Comparison of ENCODE assay signal across 32 mouse cellular contexts in the genomic region with DNA sequence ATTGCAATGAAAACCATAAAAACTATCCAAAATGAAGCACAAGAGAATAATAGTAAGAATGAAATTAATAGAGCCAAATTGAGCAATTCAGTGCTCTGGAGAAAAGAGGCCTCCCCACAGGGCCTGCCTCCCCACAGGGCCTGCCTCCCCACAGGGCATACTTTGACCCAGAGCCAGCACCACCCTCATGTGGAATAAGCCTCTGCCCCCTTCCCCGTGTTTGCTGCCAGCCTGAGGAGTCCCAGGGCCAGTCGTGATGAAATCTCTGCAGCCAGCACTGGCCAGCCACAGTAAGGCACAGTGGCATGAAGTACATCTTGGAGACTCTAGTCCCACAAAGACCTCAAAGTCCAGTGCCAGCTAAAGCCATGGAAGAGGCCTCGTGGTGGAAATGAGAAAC. TPM values are rescaled to one million over a fixed set of nuclear protein-coding genes. Genes with fewer than 3 reads are reported as not detected.
DNase-seq lines count a peak whose midpoint lies in the region; ATAC-seq and TF ChIP-seq lines count a peak whose summit lies in the region.
"Had no signal": no experiment of that assay in that cellular context is flagged by ENCODE, and none has a peak within 500 bp of the region (broad histone marks: within the 10 kb centered on the region; RNA-seq: fewer than 3 reads in every experiment).

No protein-coding gene starts in this region.

- TF ChIP-seq CTCF in liver, adult 2 months (IDR thresholded peaks at IDR 0.05; ENCODE audit: low read depth, low read length) = no peak

- 25% methylated on average over 3 of the region's 3 CpGs for WGBS in liver, adult 2 months
- WGBS in liver, embryonic 12.5 days (ENCODE audit: insufficient replicate concordance) = 66% methylated on average over 3 of the region's 3 CpGs

- DNase-seq in adrenal gland, postnatal 14 days = peak; percentile 48
- no peak for DNase-seq in adrenal gland, postnatal 4 days (ENCODE audit: low spot score in 2 of 2)
- peak; percentile 22 for DNase-seq in kidney, adult 9 months
- no peak for DNase-seq in kidney, postnatal 4 days
- peak; percentile 71 for DNase-seq in liver, adult 2 months (ENCODE audit: extremely low read depth, low read depth, low spot score)
- DNase-seq in urinary bladder, postnatal 4 days (ENCODE audit: low spot score in 2 of 2) = no peak
- DNase-seq: cerebellum, adult 11 months; cerebellum, adult 9-10 months; cerebellum, postnatal 36 days; gastrocnemius, postnatal 25 days; heart, adult 11 months; liver, embryonic 13.5 days; lung, adult 2 months; lung, postnatal 10 days; right cerebral cortex, postnatal 4 days; thymus, adult 18-20 months; thymus, postnatal 25 days had no signal

- no peak for ATAC-seq in liver, embryonic 12.5 days
- ATAC-seq: forebrain, embryonic 15.5 days; hindbrain, embryonic 16.5 days; intestine, embryonic 16.5 days; midbrain, embryonic 13.5 days had no signal

- no peaks in the 10 kb centered on the region for H3K79me2 ChIP-seq in liver, adult 2 months (ENCODE audit: control insufficient read depth, insufficient read depth, low read length)

- no peak overlapping the region for H3K9ac ChIP-seq in liver, adult 2 months (ENCODE audit: low read depth, low read length)
- H3K9ac ChIP-seq in liver, embryonic 12.5 days = no peak overlapping the region
- H3K9ac ChIP-seq: forebrain, embryonic 15.5 days; heart, embryonic 15.5 days; limb, embryonic 12.5 days; liver, embryonic 13.5 days; midbrain, embryonic 13.5 days; neural tube, embryonic 13.5 days had no signal

- no peaks in the 10 kb centered on the region for H3K27me3 ChIP-seq in liver, adult 2 months (ENCODE audit: control insufficient read depth, insufficient read depth, low read length)
- no peaks in the 10 kb centered on the region for H3K27me3 ChIP-seq in liver, embryonic 12.5 days (replicated peaks)
- H3K27me3 ChIP-seq: forebrain, embryonic 15.5 days; heart, embryonic 15.5 days; limb, embryonic 12.5 days; liver, embryonic 13.5 days; midbrain, embryonic 13.5 days; neural tube, embryonic 13.5 days had no signal

- H3K4me3 ChIP-seq in liver, adult 2 months (ENCODE audit: insufficient read depth, low read depth, low read length) = no peak overlapping the region
- H3K4me3 ChIP-seq in liver, embryonic 12.5 days = no peak overlapping the region
- H3K4me3 ChIP-seq: forebrain, embryonic 15.5 days; heart, embryonic 10.5 days; heart, embryonic 15.5 days; limb, embryonic 12.5 days; liver, embryonic 13.5 days; midbrain, embryonic 13.5 days; neural tube, embryonic 13.5 days had no signal

- no peaks in the 10 kb centered on the region for H3K36me3 ChIP-seq in liver, adult 2 months (ENCODE audit: control insufficient read depth, insufficient read depth, low read length)
- H3K36me3 ChIP-seq in liver, embryonic 12.5 days = 0 out of 2 replicates have a peak, but pooled peaks cover 8% of the 10 kb centered on the region
- H3K36me3 ChIP-seq: forebrain, embryonic 15.5 days; heart, embryonic 10.5 days; heart, embryonic 15.5 days; limb, embryonic 12.5 days; midbrain, embryonic 13.5 days; neural tube, embryonic 13.5 days had no signal

- no peak overlapping the region for H3K4me2 ChIP-seq in liver, embryonic 12.5 days
- H3K4me2 ChIP-seq: forebrain, embryonic 15.5 days; heart, embryonic 15.5 days; limb, embryonic 12.5 days; liver, embryonic 13.5 days; midbrain, embryonic 13.5 days; neural tube, embryonic 13.5 days had no signal

- no peaks in the 10 kb centered on the region for H3K9me3 ChIP-seq in liver, embryonic 12.5 days (replicated peaks)
- H3K9me3 ChIP-seq: forebrain, embryonic 15.5 days; heart, embryonic 10.5 days; heart, embryonic 15.5 days; liver, embryonic 13.5 days; midbrain, embryonic 13.5 days; neural tube, embryonic 13.5 days had no signal

- H3K27ac ChIP-seq in liver, adult 2 months (replicated peaks; ENCODE audit: insufficient read depth, low read depth, low read length) = no peak overlapping the region
- H3K27ac ChIP-seq in liver, embryonic 12.5 days = no peak overlapping the region
- H3K27ac ChIP-seq: forebrain, embryonic 15.5 days; heart, embryonic 10.5 days; heart, embryonic 15.5 days; limb, embryonic 12.5 days; liver, embryonic 13.5 days; macrophage; midbrain, embryonic 13.5 days; neural tube, embryonic 13.5 days; stomach, postnatal 0 days had no signal

- no peak for TF ChIP-seq POLR2A in liver, adult 2 months (IDR thresholded peaks at IDR 0.05; ENCODE audit: extremely low read depth, insufficient read depth, low read length)

- no peaks in the 10 kb centered on the region for H3K4me1 ChIP-seq in liver, adult 2 months (ENCODE audit: control insufficient read depth, insufficient read depth, low read length)
- H3K4me1 ChIP-seq in liver, embryonic 12.5 days = peaks cover 5% of the 10 kb centered on the region; the same call in 1 of the 2 replicates
- H3K4me1 ChIP-seq: forebrain, embryonic 15.5 days; heart, embryonic 10.5 days; heart, embryonic 15.5 days; limb, embryonic 12.5 days; midbrain, embryonic 13.5 days; neural tube, embryonic 13.5 days had no signal

RNA-seq across cellular contexts. Expression of a gene that starts 57.5 kb away (rescaled TPM):
- total RNA-seq in adrenal gland, postnatal 14 days (2021) = not detected in 2 replicates
- not detected for total RNA-seq in adrenal gland, postnatal 4 days (2021)
- not detected in 2 replicates for total RNA-seq in liver, adult 2 months (2014; rRNA removed)
- polyA plus RNA-seq in liver, adult 2 months (2012; rRNA removed) = not detected in 2 replicates
- polyA plus RNA-seq in liver, embryonic 12.5 days (2016; fragmentation: Nextera tagmentation; extraction: Ambion mirVana) = not detected in 2 replicates
- total RNA-seq: gastrocnemius, adult 18-20 months; gastrocnemius, postnatal 25 days; heart, postnatal 25 days; megakaryocyte-erythroid progenitor cell, adult 5-6 weeks had no signal
- polyA plus RNA-seq: heart, embryonic 10.5 days; heart, embryonic 15.5 days; intestine, embryonic 16.5 days; liver, embryonic 13.5 days; lung, adult 2 months; macrophage; spleen, adult 2 months; stomach, postnatal 0 days had no signal

Comparison
In these comparisons a context has a peak if more than half of its experiments do, and no peak if none do; other contexts are left out.
1. DNase-seq: peak in adrenal gland, postnatal 14 days (single experiment), kidney, adult 9 months (single experiment) and liver, adult 2 months (single experiment); none in adrenal gland, postnatal 4 days (0 of 2), kidney, postnatal 4 days (0 of 2) and urinary bladder, postnatal 4 days (0 of 2).